Mouse (Mus musculus): Measurements from ENCODE around the gene Chst2. TPM values are rescaled to one million over a fixed set of nuclear protein-coding genes. Genes with fewer than 3 reads are reported as not detected.

The Chst2 gene
- polyA plus RNA-seq, 1 experiment = 0.43 TPM

GRCm38 (mm10) chr9:95428277-95428676, 21.8 kb upstream of the Chst2 start:
- no peak for TF ChIP-seq POLR2A (IDR thresholded peaks at IDR 0.05; ENCODE audit: control insufficient read depth, low read depth, low read length)
- TF ChIP-seq CTCF (IDR thresholded peaks at IDR 0.05; ENCODE audit: control insufficient read depth, insufficient read depth, insufficient replicate concordance, low read depth, low read length) = no peak
- Histone ChIP-seq H3K27ac (ENCODE audit: control insufficient read depth, insufficient read depth, low read depth, low read length) (no peak overlapping the region), H3K27me3 (ENCODE audit: control insufficient read depth, insufficient read depth, low read length) (no peaks in the 10 kb centered on the region), H3K4me3 (ENCODE audit: control insufficient read depth, low read depth, low read length) (no peak overlapping the region), H3K4me1 (ENCODE audit: control insufficient read depth, insufficient read depth, low read length) (no peaks in the 10 kb centered on the region), H3K36me3 (ENCODE audit: control insufficient read depth, insufficient read depth, low read length) (no peaks in the 10 kb centered on the region)

GRCm38 (mm10) chr9:95413911-95414310, 7.4 kb upstream of the Chst2 start:
- H3K4me1 ChIP-seq (ENCODE audit: control insufficient read depth, insufficient read depth, low read length) = no peaks in the 10 kb centered on the region
- no peak overlapping the region for H3K27ac ChIP-seq (ENCODE audit: control insufficient read depth, insufficient read depth, low read depth, low read length)
- H3K36me3 ChIP-seq (ENCODE audit: control insufficient read depth, insufficient read depth, low read length) = no peaks in the 10 kb centered on the region
- no peaks in the 10 kb centered on the region for H3K27me3 ChIP-seq (ENCODE audit: control insufficient read depth, insufficient read depth, low read length)
- H3K4me3 ChIP-seq (ENCODE audit: control insufficient read depth, low read depth, low read length) = no peak overlapping the region
- no peak for TF ChIP-seq CTCF (IDR thresholded peaks at IDR 0.05; ENCODE audit: control insufficient read depth, insufficient read depth, insufficient replicate concordance, low read depth, low read length)
- TF ChIP-seq POLR2A (IDR thresholded peaks at IDR 0.05; ENCODE audit: control insufficient read depth, low read depth, low read length) = no peak

- peaks cover 4% of the 10 kb centered on the region for H3K4me1 ChIP-seq (ENCODE audit: control insufficient read depth, insufficient read depth, low read length)
- no peaks in the 10 kb centered on the region for H3K27me3 ChIP-seq (ENCODE audit: control insufficient read depth, insufficient read depth, low read length)
- TF ChIP-seq POLR2A (IDR thresholded peaks at IDR 0.05; ENCODE audit: control insufficient read depth, low read depth, low read length) (no peak), CTCF (IDR thresholded peaks at IDR 0.05; ENCODE audit: control insufficient read depth, insufficient read depth, insufficient replicate concordance, low read depth, low read length) (no peak)
- no peak overlapping the region for H3K4me3 ChIP-seq (ENCODE audit: control insufficient read depth, low read depth, low read length)
- H3K36me3 ChIP-seq (ENCODE audit: control insufficient read depth, insufficient read depth, low read length) = no peaks in the 10 kb centered on the region
- no peak overlapping the region for H3K27ac ChIP-seq (ENCODE audit: control insufficient read depth, insufficient read depth, low read depth, low read length)
Observed at GRCm38 (mm10) chr9:95412047-95412446, 5.5 kb upstream of the Chst2 start.

- H3K36me3 ChIP-seq (ENCODE audit: control insufficient read depth, insufficient read depth, low read length) = no peaks in the 10 kb centered on the region
- peaks cover 2% of the 10 kb centered on the region; the same call in 1 of the 2 replicates for H3K27me3 ChIP-seq (ENCODE audit: control insufficient read depth, insufficient read depth, low read length)
- no peak for TF ChIP-seq CTCF (IDR thresholded peaks at IDR 0.05; ENCODE audit: control insufficient read depth, insufficient read depth, insufficient replicate concordance, low read depth, low read length)
- 0 out of 2 replicates have a peak, but pooled peaks have one; percentile 10 for TF ChIP-seq POLR2A (IDR thresholded peaks at IDR 0.05; ENCODE audit: control insufficient read depth, low read depth, low read length)
- peaks cover 15% of the 10 kb centered on the region for H3K4me1 ChIP-seq (ENCODE audit: control insufficient read depth, insufficient read depth, low read length)
- H3K27ac ChIP-seq (ENCODE audit: control insufficient read depth, insufficient read depth, low read depth, low read length) = no peak overlapping the region
- peak overlapping the region; percentile 35 for H3K4me3 ChIP-seq (ENCODE audit: control insufficient read depth, low read depth, low read length)
Observed at GRCm38 (mm10) chr9:95407586-95408220, 1.2 kb upstream of the Chst2 start.

GRCm38 (mm10) chr9:95405946-95406570, 464 bp downstream of the Chst2 start:
- Histone ChIP-seq H3K27ac (ENCODE audit: control insufficient read depth, insufficient read depth, low read depth, low read length) (no peak overlapping the region), H3K36me3 (ENCODE audit: control insufficient read depth, insufficient read depth, low read length) (no peaks in the 10 kb centered on the region), H3K4me1 (ENCODE audit: control insufficient read depth, insufficient read depth, low read length) (peaks cover 15% of the 10 kb centered on the region), H3K4me3 (ENCODE audit: control insufficient read depth, low read depth, low read length) (peak overlapping the region; percentile 76), H3K27me3 (ENCODE audit: control insufficient read depth, insufficient read depth, low read length) (peaks cover 2% of the 10 kb centered on the region; the same call in 1 of the 2 replicates)
- TF ChIP-seq CTCF (IDR thresholded peaks at IDR 0.05; ENCODE audit: control insufficient read depth, insufficient read depth, insufficient replicate concordance, low read depth, low read length) = no peak
- no peak for TF ChIP-seq POLR2A (IDR thresholded peaks at IDR 0.05; ENCODE audit: control insufficient read depth, low read depth, low read length)

- peaks cover 15% of the 10 kb centered on the region for H3K4me1 ChIP-seq (ENCODE audit: control insufficient read depth, insufficient read depth, low read length)
- H3K27me3 ChIP-seq (ENCODE audit: control insufficient read depth, insufficient read depth, low read length) = peaks cover 2% of the 10 kb centered on the region; the same call in 1 of the 2 replicates
- peak overlapping the region; percentile 76 for H3K4me3 ChIP-seq (ENCODE audit: control insufficient read depth, low read depth, low read length)
- no peak overlapping the region for H3K27ac ChIP-seq (ENCODE audit: control insufficient read depth, insufficient read depth, low read depth, low read length)
- no peaks in the 10 kb centered on the region for H3K36me3 ChIP-seq (ENCODE audit: control insufficient read depth, insufficient read depth, low read length)
- TF ChIP-seq POLR2A (IDR thresholded peaks at IDR 0.05; ENCODE audit: control insufficient read depth, low read depth, low read length) (no peak), CTCF (IDR thresholded peaks at IDR 0.05; ENCODE audit: control insufficient read depth, insufficient read depth, insufficient replicate concordance, low read depth, low read length) (peak; percentile 40; the same call in 1 of the 2 replicates)
Observed at GRCm38 (mm10) chr9:95405511-95405945, 994 bp downstream of the Chst2 start.

- peaks cover 2% of the 10 kb centered on the region; the same call in 1 of the 2 replicates for H3K27me3 ChIP-seq (ENCODE audit: control insufficient read depth, insufficient read depth, low read length)
- no peak overlapping the region for H3K27ac ChIP-seq (ENCODE audit: control insufficient read depth, insufficient read depth, low read depth, low read length)
- H3K4me1 ChIP-seq (ENCODE audit: control insufficient read depth, insufficient read depth, low read length) = peaks cover 15% of the 10 kb centered on the region
- peak overlapping the region; percentile 6; the same call in 1 of the 2 replicates for H3K4me3 ChIP-seq (ENCODE audit: control insufficient read depth, low read depth, low read length)
- TF ChIP-seq POLR2A (IDR thresholded peaks at IDR 0.05; ENCODE audit: control insufficient read depth, low read depth, low read length) (no peak), CTCF (IDR thresholded peaks at IDR 0.05; ENCODE audit: control insufficient read depth, insufficient read depth, insufficient replicate concordance, low read depth, low read length) (no peak)
- H3K36me3 ChIP-seq (ENCODE audit: control insufficient read depth, insufficient read depth, low read length) = no peaks in the 10 kb centered on the region
Observed at GRCm38 (mm10) chr9:95404811-95405465, 1.6 kb downstream of the Chst2 start.
